ENCODE assay signal across 11 mouse cellular contexts in genomic region chr12:52346611-52347010, GRCm38 (mm10).
DNase-seq lines count a peak whose midpoint lies in the region; ATAC-seq and TF ChIP-seq lines count a peak whose summit lies in the region.
"Had no signal": no experiment of that assay in that cellular context is flagged by ENCODE, and none has a peak within 500 bp of the region (broad histone marks: within the 10 kb centered on the region; RNA-seq: fewer than 3 reads in every experiment).

No protein-coding gene starts in this region.

- WGBS in forebrain, embryonic 14.5 days: 14% methylated on average over 5 of the region's 5 CpGs
- 21% methylated on average over 5 of the region's 5 CpGs for WGBS in forebrain, embryonic 11.5 days
- 45% methylated on average over 5 of the region's 5 CpGs for WGBS in lung, postnatal 0 days

- H3K27me3 ChIP-seq in forebrain, embryonic 14.5 days (replicated peaks; ENCODE audit: control insufficient read depth, insufficient read depth, low read length): no peaks in the 10 kb centered on the region
- H3K27me3 ChIP-seq in forebrain, embryonic 11.5 days (ENCODE audit: control insufficient read depth, insufficient read depth, low read length): no peaks in the 10 kb centered on the region
- no peaks in the 10 kb centered on the region for H3K27me3 ChIP-seq in lung, postnatal 0 days (replicated peaks; ENCODE audit: insufficient read depth, low read length)

- H3K27ac ChIP-seq in forebrain, embryonic 14.5 days (ENCODE audit: low read depth, low read length): no peak overlapping the region
- H3K27ac ChIP-seq in forebrain, embryonic 11.5 days (ENCODE audit: low read depth, low read length): no peak overlapping the region
- no peak overlapping the region for H3K27ac ChIP-seq in lung, postnatal 0 days (ENCODE audit: low read length)

- no peaks in the 10 kb centered on the region for H3K9me3 ChIP-seq in forebrain, embryonic 14.5 days (replicated peaks; ENCODE audit: control insufficient read depth, low read length)
- H3K9me3 ChIP-seq in forebrain, embryonic 11.5 days (ENCODE audit: control insufficient read depth, low read length): no peaks in the 10 kb centered on the region
- no peaks in the 10 kb centered on the region for H3K9me3 ChIP-seq in lung, postnatal 0 days (ENCODE audit: low read length)

- H3K4me1 ChIP-seq in forebrain, embryonic 14.5 days (ENCODE audit: control insufficient read depth, insufficient read depth, low read length): peaks cover 5% of the 10 kb centered on the region; the same call in 1 of the 2 replicates
- 0 out of 2 replicates have a peak, but pooled peaks cover 2% of the 10 kb centered on the region for H3K4me1 ChIP-seq in forebrain, embryonic 11.5 days (replicated peaks; ENCODE audit: control insufficient read depth, insufficient read depth, low read length)
- H3K4me1 ChIP-seq in lung, postnatal 0 days (ENCODE audit: insufficient read depth, low read depth, low read length): no peaks in the 10 kb centered on the region

- no peak for ATAC-seq in forebrain, embryonic 14.5 days
- no peak for ATAC-seq in forebrain, embryonic 11.5 days (replicated peaks; ENCODE audit: low FRiP score)
- ATAC-seq in lung, postnatal 0 days: peak; percentile 88
- ATAC-seq: intestine, embryonic 16.5 days had no signal

- no peak for TF ChIP-seq CTCF in lung, postnatal 0 days (IDR thresholded peaks at IDR 0.05)

- peak; percentile 61; the same call in 1 of the 2 replicates for TF ChIP-seq EP300 in lung, postnatal 0 days (IDR thresholded peaks at IDR 0.05)

- H3K36me3 ChIP-seq in forebrain, embryonic 14.5 days (ENCODE audit: control insufficient read depth, insufficient read depth, low read length): no peaks in the 10 kb centered on the region
- H3K36me3 ChIP-seq in forebrain, embryonic 11.5 days (ENCODE audit: control insufficient read depth, insufficient read depth, low read length): no peaks in the 10 kb centered on the region
- no peaks in the 10 kb centered on the region for H3K36me3 ChIP-seq in lung, postnatal 0 days (ENCODE audit: insufficient read depth, low read length)

- H3K4me2 ChIP-seq in forebrain, embryonic 14.5 days (ENCODE audit: low read length): no peak overlapping the region
- H3K4me2 ChIP-seq in forebrain, embryonic 11.5 days (ENCODE audit: low read depth, low read length, severe bottlenecking): no peak overlapping the region
- H3K4me2 ChIP-seq in lung, postnatal 0 days (replicated peaks; ENCODE audit: low read depth, low read length): no peak overlapping the region

- H3K4me3 ChIP-seq in forebrain, embryonic 14.5 days (ENCODE audit: low read depth, low read length): no peak overlapping the region
- no peak overlapping the region for H3K4me3 ChIP-seq in forebrain, embryonic 11.5 days (ENCODE audit: low read depth, low read length)
- no peak overlapping the region for H3K4me3 ChIP-seq in lung, postnatal 0 days (ENCODE audit: low read depth, low read length)

- intact Hi-C loops in heart, postnatal 14 days (cut with DNase I): no loop called here

- no peak overlapping the region for H3K9ac ChIP-seq in forebrain, embryonic 14.5 days (ENCODE audit: low read length)
- no peak overlapping the region for H3K9ac ChIP-seq in forebrain, embryonic 11.5 days (ENCODE audit: low read length)
- no peak overlapping the region for H3K9ac ChIP-seq in lung, postnatal 0 days (replicated peaks; ENCODE audit: low read depth)

- DNase-seq in forebrain, embryonic 14.5 days (ENCODE audit: low spot score): peak; percentile 8
- DNase-seq in forebrain, embryonic 11.5 days (ENCODE audit: low spot score): no peak
- DNase-seq in right cerebral cortex, adult 18-20 months: peak; percentile 28
- no peak for DNase-seq in right cerebral cortex, postnatal 4 days
- peak; percentile 54 for DNase-seq in lung, postnatal 0 days (ENCODE audit: low spot score)
- no peak for DNase-seq in urinary bladder, adult 2 months (ENCODE audit: low spot score)
- DNase-seq in heart, postnatal 14 days: no peak
- no peak for DNase-seq in thymus, postnatal 10 days (ENCODE audit: low spot score in 2 of 2)
- DNase-seq: heart, adult 18-20 months; right cerebral cortex, postnatal 25 days had no signal

Comparison
In these comparisons a context has a peak if more than half of its experiments do, and no peak if none do; other contexts are left out.
1. DNase-seq: peak in forebrain, embryonic 14.5 days (single experiment), right cerebral cortex, adult 18-20 months (single experiment) and lung, postnatal 0 days (single experiment); none in forebrain, embryonic 11.5 days (single experiment), right cerebral cortex, postnatal 4 days (single experiment), urinary bladder, adult 2 months (single experiment), heart, postnatal 14 days (0 of 2) and thymus, postnatal 10 days (0 of 2).